Mouse (Mus musculus) forebrain, embryonic 10.5 days (tissue): ENCODE data around the gene Ccnh. TPM values are rescaled to one million over a fixed set of nuclear protein-coding genes. Genes with fewer than 3 reads are reported as not detected.
"Not testable (repeated sequence)": the region's sequence is repeated elsewhere in the genome, so short reads cannot be mapped to it uniquely, and the experiment has no call there.

Experiments used
- DNase-seq: peaks from one replicate; pipeline ENCODE4 v3.0.0-alpha.2; 2017; ENCODE audit warnings: low spot score; ENCODE audit errors: extremely low spot score
- H3K27ac ChIP-seq: fragments of 300-500 bp; sonication (generic); 2 replicates; pipeline ENCODE4 v1.5.1; 2016; ENCODE audit warnings: mild to moderate bottlenecking
- H3K27me3 ChIP-seq: fragments of 300-500 bp; sonication (generic); 2 replicates; pipeline ENCODE4 v1.6.1; 2016; ENCODE audit warnings: mild to moderate bottlenecking; ENCODE audit not compliant: poor library complexity, severe bottlenecking
- H3K36me3 ChIP-seq: fragments of 300-500 bp; sonication (generic); replicated peaks from 2 replicates; pipeline ENCODE4 v1.6.1; 2016; ENCODE audit warnings: mild to moderate bottlenecking, moderate library complexity
- H3K4me1 ChIP-seq: fragments of 300-500 bp; sonication (generic); 2 replicates; pipeline ENCODE4 v1.6.1; 2016
- H3K4me3 ChIP-seq: fragments of 300-500 bp; sonication (generic); 2 replicates; pipeline ENCODE4 v1.5.1; 2016; ENCODE audit warnings: mild to moderate bottlenecking, moderate library complexity
- H3K9me3 ChIP-seq: fragments of 300-500 bp; sonication (generic); 2 replicates; pipeline ENCODE4 v1.6.1; 2016; ENCODE audit warnings: mild to moderate bottlenecking, moderate library complexity
- WGBS: fragments of 180-500 bp; shearing (Covaris S2); methylation state at CpG from one replicate; pipeline ENCODE4 v1.1.7; 2016; 5-methylcytosine and 5-hydroxymethylcytosine counted together
- polyA plus RNA-seq: library from polyadenylated mRNA; unstranded; fragments of >200 nt; fragmentation: Nextera tagmentation; extraction: Ambion mirVana; gene quantifications from 2 replicates; pipeline ENCODE4 v1.2.1, GENCODE M21; 2016

Gene Ccnh
- polyA plus RNA-seq: 116 and 125 TPM in 2 replicates

DNA sequence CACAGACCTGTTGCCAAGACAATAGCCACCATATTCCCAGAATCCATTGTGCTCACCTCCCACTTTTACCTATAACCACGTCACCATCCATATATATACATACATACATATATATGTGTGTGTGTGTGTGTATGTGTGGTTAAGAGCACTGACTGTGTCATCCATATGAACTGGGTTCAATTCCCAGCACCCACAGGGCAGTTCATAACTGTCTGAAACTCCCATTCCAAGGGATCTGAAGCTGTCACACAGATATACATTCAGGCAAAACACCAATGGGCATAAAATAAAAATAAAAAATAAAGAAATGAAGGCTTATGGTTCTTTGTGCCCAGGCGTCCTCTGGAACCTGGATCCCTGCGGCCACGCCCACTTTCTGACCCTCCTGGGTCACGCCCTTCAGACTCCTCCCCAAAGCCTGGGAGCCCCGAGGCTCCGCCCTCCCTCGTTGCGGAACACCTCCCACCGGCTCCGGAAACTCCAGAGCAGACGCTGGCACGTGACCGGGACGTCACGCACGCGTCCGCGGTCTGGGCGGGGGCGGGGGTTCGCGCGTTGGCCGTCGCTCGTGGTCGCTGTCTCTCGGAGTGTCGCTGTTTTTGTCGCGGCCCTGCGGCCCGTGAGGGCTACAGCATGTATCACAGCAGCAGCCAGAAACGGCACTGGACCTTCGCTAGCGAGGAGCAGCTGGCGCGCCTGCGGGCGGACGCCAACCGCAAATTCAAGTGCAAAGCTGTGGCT is at the start of gene Ccnh:
Gene Ccnh, plus strand, starts transcription at position 506 of the 741 bp plus-strand sequence.
- Histone ChIP-seq H3K27ac (peak within 1 kb of the TSS; percentile 92), H3K4me1 (peaks cover 13% of the 10 kb centered on the region), H3K9me3 (no peaks in the 10 kb centered on the region), H3K36me3 (peaks cover 33% of the 10 kb centered on the region), H3K27me3 (no peaks in the 10 kb centered on the region), H3K4me3 (peak within 1 kb of the TSS; percentile 91)
- 2% methylated on average over 44 of the region's 44 CpGs for WGBS
- DNase-seq: peak; percentile 90

DNA sequence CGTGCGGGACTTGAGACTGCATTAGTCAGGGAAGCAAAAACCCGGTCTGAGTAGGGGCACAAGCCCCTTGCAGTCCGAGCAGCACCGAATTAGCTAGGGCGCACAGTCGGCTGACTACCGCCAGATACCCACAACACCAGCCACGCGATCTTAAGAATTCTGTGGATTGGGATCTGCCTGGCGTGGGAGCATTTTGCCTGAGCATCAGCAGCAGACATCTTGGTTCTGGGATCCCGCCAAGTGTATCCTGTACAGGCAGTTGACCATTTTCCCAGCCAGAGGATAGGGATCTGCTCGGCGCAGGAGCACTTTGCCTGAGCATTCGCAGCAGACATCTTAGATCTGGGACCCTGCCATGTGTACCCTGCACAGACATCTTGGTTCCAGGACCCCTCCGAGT is 45.8 kb upstream of the Ccnh start:
- H3K27ac ChIP-seq, H3K4me1 ChIP-seq, H3K4me3 ChIP-seq, H3K36me3 ChIP-seq, DNase-seq, H3K27me3 ChIP-seq, H3K9me3 ChIP-seq: not testable (repeated sequence)
- WGBS: 95% methylated on average over 16 of the region's 16 CpGs

GRCm38 (mm10) chr13:85146471-85146870 is 42.7 kb upstream of the Ccnh start:
- no peaks in the 10 kb centered on the region for H3K4me1 ChIP-seq
- no peaks in the 10 kb centered on the region for H3K27me3 ChIP-seq
- H3K27ac ChIP-seq: no peak overlapping the region
- H3K36me3 ChIP-seq: no peaks in the 10 kb centered on the region
- no peak for DNase-seq
- no peak overlapping the region for H3K4me3 ChIP-seq
- H3K9me3 ChIP-seq: no peaks in the 10 kb centered on the region

GRCm38 (mm10) chr13:85154746-85155145 is 34.5 kb upstream of the Ccnh start:
- Histone ChIP-seq H3K36me3 (no peaks in the 10 kb centered on the region), H3K4me1 (no peaks in the 10 kb centered on the region), H3K9me3 (no peaks in the 10 kb centered on the region), H3K4me3 (no peak overlapping the region), H3K27ac (no peak overlapping the region), H3K27me3 (no peaks in the 10 kb centered on the region)
- no peak for DNase-seq
- WGBS: 78% methylated on average over 6 of the region's 6 CpGs

- no peaks in the 10 kb centered on the region for H3K4me1 ChIP-seq
- no peaks in the 10 kb centered on the region for H3K9me3 ChIP-seq
- no peak for DNase-seq
- H3K36me3 ChIP-seq: no peaks in the 10 kb centered on the region
- H3K27me3 ChIP-seq: no peaks in the 10 kb centered on the region
- WGBS: 83% methylated on average over 2 of the region's 2 CpGs
- H3K4me3 ChIP-seq: no peak overlapping the region
- no peak overlapping the region for H3K27ac ChIP-seq
Measured at GRCm38 (mm10) chr13:85159971-85160370, 29.2 kb upstream of the Ccnh start.

- DNase-seq: no peak
- Histone ChIP-seq H3K27me3 (no peaks in the 10 kb centered on the region), H3K27ac (0 out of 2 replicates have a peak overlapping the region, but pooled peaks have one; percentile 25), H3K36me3 (no peaks in the 10 kb centered on the region), H3K4me1 (no peaks in the 10 kb centered on the region), H3K4me3 (no peak overlapping the region), H3K9me3 (no peaks in the 10 kb centered on the region)
- 50% methylated on average over 4 of the region's 4 CpGs for WGBS
Measured at GRCm38 (mm10) chr13:85164512-85165124, 24.6 kb upstream of the Ccnh start.

- Histone ChIP-seq H3K27ac (peak overlapping the region; percentile 92), H3K27me3 (no peaks in the 10 kb centered on the region), H3K4me1 (peaks cover 13% of the 10 kb centered on the region), H3K36me3 (peaks cover 35% of the 10 kb centered on the region), H3K4me3 (peak overlapping the region; percentile 91), H3K9me3 (no peaks in the 10 kb centered on the region)
- DNase-seq: no peak
- WGBS: 3% methylated on average over 17 of the region's 17 CpGs
Measured at GRCm38 (mm10) chr13:85189644-85190121, 475 bp downstream of the Ccnh start.

GRCm38 (mm10) chr13:85191253-85191652 is 2.0 kb downstream of the Ccnh start:
- no peak overlapping the region for H3K27ac ChIP-seq
- peaks cover 13% of the 10 kb centered on the region for H3K4me1 ChIP-seq
- H3K9me3 ChIP-seq: no peaks in the 10 kb centered on the region
- H3K4me3 ChIP-seq: no peak overlapping the region
- H3K27me3 ChIP-seq: no peaks in the 10 kb centered on the region
- DNase-seq: no peak
- 100% methylated on average over 2 of the region's 2 CpGs for WGBS
- H3K36me3 ChIP-seq: peaks cover 39% of the 10 kb centered on the region

DNA sequence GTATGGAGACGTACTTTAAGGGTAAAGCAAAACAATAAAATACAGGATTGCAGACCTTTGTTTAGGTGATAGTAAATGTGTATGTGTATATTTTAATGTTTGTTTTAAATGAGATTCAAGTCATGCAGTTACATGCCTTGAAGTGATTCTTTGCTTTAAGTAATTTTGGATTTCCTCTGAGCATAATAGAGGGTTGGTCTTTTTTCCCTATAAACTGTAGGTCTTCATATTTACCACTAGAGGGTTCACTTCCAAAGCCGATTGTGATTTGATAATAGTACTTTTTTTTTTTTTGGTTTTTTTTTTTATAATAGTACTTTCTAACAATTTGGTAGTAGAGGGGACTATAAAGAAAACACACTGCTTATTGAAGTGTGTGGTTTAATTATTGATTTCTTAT is 18.3 kb downstream of the Ccnh start:
- Histone ChIP-seq H3K27me3 (no peaks in the 10 kb centered on the region), H3K27ac (no peak overlapping the region), H3K4me3 (no peak overlapping the region), H3K36me3 (peaks cover 63% of the 10 kb centered on the region), H3K4me1 (no peaks in the 10 kb centered on the region), H3K9me3 (no peaks in the 10 kb centered on the region)
- 83% methylated on average over 2 of the region's 2 CpGs for WGBS
- no peak for DNase-seq

- H3K27ac ChIP-seq: no peak overlapping the region
- no peak overlapping the region for H3K4me3 ChIP-seq
- H3K9me3 ChIP-seq: no peaks in the 10 kb centered on the region
- H3K27me3 ChIP-seq: no peaks in the 10 kb centered on the region
- DNase-seq: no peak
- WGBS: 96% methylated on average over 6 of the region's 6 CpGs
- no peaks in the 10 kb centered on the region for H3K4me1 ChIP-seq
- peaks cover 61% of the 10 kb centered on the region for H3K36me3 ChIP-seq
Measured at GRCm38 (mm10) chr13:85208656-85209055, 19.4 kb downstream of the Ccnh start.

- Histone ChIP-seq H3K4me1 (no peaks in the 10 kb centered on the region), H3K9me3 (no peaks in the 10 kb centered on the region), H3K4me3 (no peak overlapping the region), H3K27ac (no peak overlapping the region), H3K27me3 (no peaks in the 10 kb centered on the region), H3K36me3 (peaks cover 66% of the 10 kb centered on the region)
- DNase-seq: no peak
- 90% methylated on average over 1 of the region's 1 CpGs for WGBS
Measured at GRCm38 (mm10) chr13:85210353-85210752, 21.1 kb downstream of the Ccnh start.

DNA sequence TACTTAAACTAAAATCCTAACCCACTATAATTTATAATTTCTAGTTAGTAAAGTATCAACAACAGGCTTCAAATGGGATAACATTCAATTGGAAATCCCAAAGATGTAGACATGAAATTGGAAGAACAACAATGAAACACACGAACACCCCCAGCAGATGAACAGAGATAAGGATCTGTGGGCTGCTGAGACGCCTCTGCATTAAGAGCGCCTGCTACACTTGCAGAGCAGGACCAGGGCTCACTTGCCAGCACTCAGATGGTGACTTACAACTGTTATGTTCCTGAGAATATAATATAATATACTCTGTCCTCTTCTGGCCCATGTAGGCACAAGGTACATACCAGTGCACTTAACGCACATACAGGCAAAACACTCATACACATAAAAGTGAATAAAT is 29.4 kb downstream of the Ccnh start:
- no peak overlapping the region for H3K4me3 ChIP-seq
- no peaks in the 10 kb centered on the region for H3K9me3 ChIP-seq
- no peaks in the 10 kb centered on the region for H3K27me3 ChIP-seq
- H3K27ac ChIP-seq: no peak overlapping the region
- WGBS: 90% methylated on average over 4 of the region's 4 CpGs
- H3K36me3 ChIP-seq: peaks cover 81% of the 10 kb centered on the region
- no peaks in the 10 kb centered on the region for H3K4me1 ChIP-seq
- no peak for DNase-seq

GRCm38 (mm10) chr13:85238760-85239159 is 49.6 kb downstream of the Ccnh start:
- Histone ChIP-seq H3K9me3 (no peaks in the 10 kb centered on the region), H3K36me3 (peaks cover 39% of the 10 kb centered on the region), H3K27ac (no peak overlapping the region), H3K27me3 (no peaks in the 10 kb centered on the region), H3K4me1 (no peaks in the 10 kb centered on the region), H3K4me3 (no peak overlapping the region)
- WGBS: 89% methylated on average over 7 of the region's 7 CpGs
- DNase-seq: no peak
